Mouse (Mus musculus): Measurements from ENCODE around the gene Hist4h4. TPM values are rescaled to one million over a fixed set of nuclear protein-coding genes. Genes with fewer than 3 reads are reported as not detected.

The Hist4h4 gene
- total RNA-seq (2015; ENCODE audit: low replicate concordance) (82.5 and 87.6 TPM in 2 replicates), total RNA-seq (2017; ENCODE audit: low replicate concordance) (74.3 and 120 TPM in 2 replicates)

DNA sequence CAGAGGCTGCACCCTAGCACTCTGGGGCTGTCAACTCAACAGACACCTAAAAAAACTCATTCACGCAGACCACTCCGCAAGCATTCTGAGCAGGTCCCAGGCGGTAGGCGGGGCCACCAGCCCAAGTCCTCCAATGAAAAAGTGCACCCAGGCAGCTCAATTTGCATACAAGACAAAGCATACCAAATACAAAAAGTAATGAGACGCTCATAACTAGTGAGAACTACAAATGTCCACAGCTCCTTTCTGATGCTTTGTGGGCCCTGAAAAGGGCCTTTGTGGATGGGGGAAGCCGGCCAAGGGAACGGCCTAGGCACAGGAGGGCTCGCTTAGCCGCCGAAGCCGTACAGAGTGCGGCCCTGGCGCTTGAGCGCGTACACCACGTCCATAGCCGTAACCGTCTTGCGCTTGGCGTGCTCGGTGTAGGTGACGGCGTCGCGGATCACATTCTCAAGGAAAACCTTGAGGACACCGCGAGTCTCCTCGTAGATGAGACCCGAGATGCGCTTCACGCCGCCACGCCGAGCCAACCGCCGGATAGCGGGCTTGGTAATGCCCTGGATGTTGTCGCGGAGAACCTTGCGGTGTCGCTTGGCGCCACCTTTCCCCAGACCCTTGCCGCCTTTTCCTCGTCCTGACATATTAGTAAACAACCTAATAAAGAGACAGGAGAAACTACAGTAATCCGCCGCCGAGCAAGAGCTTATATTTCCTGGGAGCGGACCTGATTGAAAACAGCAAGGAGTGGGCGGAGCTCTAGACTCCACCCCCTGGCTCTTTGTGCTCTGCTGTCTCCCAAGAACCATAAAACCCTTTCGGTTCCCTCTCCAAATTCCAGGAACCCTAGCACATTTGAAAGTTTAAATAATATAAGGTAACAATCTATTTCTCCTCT is at the start of gene Hist4h4:
Gene Hist4h4, minus strand, starts transcription at position 677 of the 895 bp plus-strand sequence.
- ATAC-seq (replicated peaks; ENCODE audit: low FRiP score, poor library complexity, severe bottlenecking) = peak; percentile 62

GRCm38 (mm10) chr6:136852762-136853161 is 48.5 kb upstream of the Hist4h4 start:
- ATAC-seq (replicated peaks; ENCODE audit: low FRiP score, poor library complexity, severe bottlenecking) = no peak

GRCm38 (mm10) chr6:136852348-136852747 is 48.1 kb upstream of the Hist4h4 start:
- ATAC-seq (replicated peaks; ENCODE audit: low FRiP score, poor library complexity, severe bottlenecking) = no peak

- no peak for ATAC-seq (replicated peaks; ENCODE audit: low FRiP score, poor library complexity, severe bottlenecking)
These were observed 46.1 kb upstream of the Hist4h4 start for GRCm38 (mm10) chr6:136850267-136850666.

GRCm38 (mm10) chr6:136848971-136849370 is 44.8 kb upstream of the Hist4h4 start:
- no peak for ATAC-seq (replicated peaks; ENCODE audit: low FRiP score, poor library complexity, severe bottlenecking)

- ATAC-seq (replicated peaks; ENCODE audit: low FRiP score, poor library complexity, severe bottlenecking) = peak; percentile 78
These were observed 44.2 kb upstream of the Hist4h4 start for GRCm38 (mm10) chr6:136848399-136848798.

- ATAC-seq (replicated peaks; ENCODE audit: low FRiP score, poor library complexity, severe bottlenecking) = peak; percentile 80
These were observed 43.6 kb upstream of the Hist4h4 start for GRCm38 (mm10) chr6:136847790-136848189.

DNA sequence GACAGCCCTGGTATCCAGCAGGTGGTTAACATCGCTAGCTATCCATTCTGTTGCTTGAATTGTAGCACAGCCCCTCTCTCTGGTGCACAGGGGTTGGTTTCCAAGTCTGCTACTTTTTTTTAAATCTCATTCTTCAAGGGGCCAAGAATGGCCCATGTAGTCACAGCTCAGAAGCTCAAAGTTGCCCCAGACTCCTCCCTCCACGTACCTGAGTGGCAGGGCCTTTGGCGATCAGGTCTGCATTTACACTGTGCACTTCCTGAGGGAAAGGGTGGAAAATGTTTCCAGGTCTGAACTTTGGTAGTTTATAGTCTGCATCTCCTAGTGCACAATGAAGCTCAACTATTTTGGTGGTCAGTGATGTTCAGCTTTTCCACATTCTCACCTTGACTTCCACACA is 43.1 kb upstream of the Hist4h4 start:
- no peak for ATAC-seq (replicated peaks; ENCODE audit: low FRiP score, poor library complexity, severe bottlenecking)

DNA sequence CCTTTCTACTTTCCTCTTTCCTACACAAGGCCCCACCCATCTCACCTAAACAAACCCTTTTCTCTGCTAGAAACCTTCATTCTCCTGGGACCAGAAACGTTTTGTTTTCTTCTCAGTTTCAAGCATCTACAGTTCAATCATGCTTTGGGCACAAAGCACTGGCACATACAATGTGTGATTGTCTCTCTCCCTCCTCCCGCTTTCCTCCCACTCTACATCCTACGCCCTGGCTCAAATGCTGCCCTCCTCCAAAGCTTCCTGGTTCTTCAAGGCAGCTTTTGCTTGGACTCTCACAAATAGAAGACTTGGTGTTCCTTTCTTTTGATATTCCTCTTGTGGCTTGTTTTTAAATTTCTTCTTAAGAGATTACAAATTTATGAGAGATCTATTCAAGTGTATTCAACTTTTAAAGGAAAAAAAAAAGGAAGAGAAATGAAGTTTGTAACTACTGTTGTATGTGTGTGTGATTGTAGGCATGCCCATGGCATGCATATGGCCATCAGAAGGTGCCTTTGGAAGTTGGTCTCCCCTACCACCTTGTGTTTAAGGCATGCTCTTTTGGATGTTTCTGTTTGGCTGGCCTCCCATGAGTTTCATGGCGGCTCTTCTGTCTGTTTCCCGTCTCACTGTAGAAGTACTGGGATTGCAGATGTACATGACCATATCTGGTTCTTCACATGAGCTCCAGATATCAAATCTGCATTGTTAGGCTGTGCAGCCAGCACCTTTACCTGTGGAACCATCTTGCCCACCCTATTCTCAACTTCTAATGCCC is 41.7 kb upstream of the Hist4h4 start:
- ATAC-seq (replicated peaks; ENCODE audit: low FRiP score, poor library complexity, severe bottlenecking) = no peak

GRCm38 (mm10) chr6:136844903-136845302 is 40.7 kb upstream of the Hist4h4 start:
- no peak for ATAC-seq (replicated peaks; ENCODE audit: low FRiP score, poor library complexity, severe bottlenecking)

DNA sequence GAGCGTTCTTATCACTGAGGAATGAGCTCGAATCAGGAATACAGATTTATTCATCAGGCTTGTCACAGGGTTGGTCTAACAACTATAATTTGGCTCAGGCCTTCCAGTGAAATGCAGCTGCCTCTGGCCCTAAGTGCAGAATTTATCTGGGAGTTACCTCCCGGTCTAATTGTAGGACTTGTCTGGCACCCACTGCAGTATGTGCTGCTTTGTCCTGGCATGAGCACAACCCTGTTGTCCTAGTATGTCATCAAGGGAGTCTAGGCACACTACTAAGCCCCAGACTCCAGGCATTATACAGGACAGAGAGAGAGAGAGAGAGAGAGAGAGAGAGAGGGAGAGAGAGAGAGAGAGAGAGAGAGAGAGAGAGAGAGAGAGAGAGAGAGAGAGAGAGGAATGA is 33.1 kb upstream of the Hist4h4 start:
- no peak for ATAC-seq (replicated peaks; ENCODE audit: low FRiP score, poor library complexity, severe bottlenecking)

DNA sequence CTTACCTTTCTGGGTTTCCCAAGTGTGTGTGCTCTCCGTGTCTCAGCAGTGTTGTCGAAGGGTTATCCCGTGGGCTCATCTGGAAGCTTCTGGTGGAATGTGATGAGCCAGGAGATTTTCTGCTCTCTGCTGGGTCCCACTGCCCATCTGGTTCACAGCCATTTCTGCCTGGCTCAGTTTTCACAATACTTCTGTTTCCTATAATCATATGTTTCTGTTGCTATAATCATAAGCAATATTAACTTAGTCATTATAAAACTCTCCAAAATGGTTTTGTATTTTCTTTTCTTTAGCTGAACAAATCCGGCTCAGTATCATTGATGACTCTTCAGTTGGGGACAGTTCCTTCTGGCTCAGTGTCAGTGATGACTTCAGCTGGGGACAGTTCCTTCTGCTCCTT is 31.1 kb upstream of the Hist4h4 start, which contains the start of gene Smco3:
Gene Smco3, minus strand, starts transcription at position 101 of the 400 bp plus-strand sequence.
- no peak for ATAC-seq (replicated peaks; ENCODE audit: low FRiP score, poor library complexity, severe bottlenecking)

GRCm38 (mm10) chr6:136831712-136832111 is 27.5 kb upstream of the Hist4h4 start:
- ATAC-seq (replicated peaks; ENCODE audit: low FRiP score, poor library complexity, severe bottlenecking) = no peak

- ATAC-seq (replicated peaks; ENCODE audit: low FRiP score, poor library complexity, severe bottlenecking) = no peak
These were observed 24.5 kb upstream of the Hist4h4 start for GRCm38 (mm10) chr6:136828681-136829080.

DNA sequence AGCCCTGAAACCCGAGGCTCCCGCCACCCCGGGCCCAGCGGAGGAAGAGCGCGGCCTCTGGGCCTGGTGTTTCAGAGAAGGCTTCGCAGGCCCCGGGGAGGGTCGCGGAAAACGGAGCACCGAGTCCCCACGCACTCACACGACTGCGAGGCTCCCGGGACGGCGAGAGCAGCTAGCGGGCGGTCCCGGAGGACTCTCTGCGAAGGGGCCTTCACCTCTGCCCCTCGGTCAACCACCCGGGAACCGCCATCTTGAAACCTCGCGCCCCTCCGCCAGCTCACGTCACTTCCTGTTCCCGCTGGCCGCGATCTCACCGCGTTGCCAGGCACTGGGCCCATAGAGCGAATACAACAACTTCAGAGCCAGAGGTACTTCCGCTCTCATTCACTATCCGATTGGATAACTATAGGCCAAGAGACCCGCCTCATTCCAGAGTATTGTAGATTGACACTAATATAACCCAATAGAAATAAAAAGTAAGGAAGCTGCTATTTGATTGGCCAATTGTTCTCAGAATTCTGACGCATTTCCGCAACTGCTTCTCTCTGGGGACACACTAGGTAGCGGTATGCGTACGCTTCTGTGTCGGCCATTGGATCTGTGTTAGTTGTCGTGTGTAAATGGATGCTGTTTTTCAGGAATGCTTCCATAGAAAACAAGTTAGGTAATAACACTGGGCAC is 23.8 kb upstream of the Hist4h4 start, which contains the start of gene Wbp11:
Gene Wbp11, minus strand, starts transcription at position 353 of the 681 bp plus-strand sequence.
- ATAC-seq (replicated peaks; ENCODE audit: low FRiP score, poor library complexity, severe bottlenecking) = peak; percentile 99

DNA sequence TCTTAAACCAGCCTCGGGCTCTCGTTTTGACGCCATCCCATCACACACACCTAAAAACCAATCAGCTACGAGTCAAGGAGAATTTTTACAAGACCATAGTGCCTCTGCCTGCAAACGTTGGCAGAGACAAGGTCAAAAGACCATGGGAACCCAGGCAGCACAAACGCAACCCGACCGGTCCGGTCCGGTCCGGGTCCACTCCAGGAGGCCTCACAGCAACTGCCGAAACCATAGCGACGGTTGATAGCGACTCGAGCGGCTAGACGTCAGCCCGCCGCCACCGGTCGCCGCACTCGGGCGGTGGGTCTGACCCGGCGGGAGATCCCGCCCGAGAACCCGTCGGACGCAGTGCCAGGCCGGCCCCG is 23.3 kb upstream of the Hist4h4 start, which contains the start of gene BC049715:
Gene BC049715, plus strand, starts transcription at position 111 of the 365 bp plus-strand sequence.
- ATAC-seq (replicated peaks; ENCODE audit: low FRiP score, poor library complexity, severe bottlenecking) = peak; percentile 40

DNA sequence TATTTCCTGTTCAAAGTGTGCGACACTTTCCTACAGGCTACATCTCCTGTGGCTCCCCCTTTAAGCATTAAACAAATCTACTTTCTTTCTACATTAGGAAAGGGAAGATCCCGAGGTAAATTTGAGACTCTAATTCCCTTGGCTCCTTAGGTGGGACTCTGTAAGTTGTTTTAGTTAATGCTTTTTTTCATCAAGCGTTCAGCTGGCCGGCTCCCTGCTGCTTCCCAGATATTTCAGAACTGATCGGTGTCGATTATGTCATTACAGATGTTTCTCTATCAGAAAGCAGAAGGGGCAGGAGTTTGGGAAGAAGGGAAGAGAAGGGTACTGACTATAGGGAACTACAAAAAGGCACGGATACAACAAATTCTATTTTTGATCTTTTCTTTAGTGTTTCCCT is 22.9 kb upstream of the Hist4h4 start:
- ATAC-seq (replicated peaks; ENCODE audit: low FRiP score, poor library complexity, severe bottlenecking) = no peak

DNA sequence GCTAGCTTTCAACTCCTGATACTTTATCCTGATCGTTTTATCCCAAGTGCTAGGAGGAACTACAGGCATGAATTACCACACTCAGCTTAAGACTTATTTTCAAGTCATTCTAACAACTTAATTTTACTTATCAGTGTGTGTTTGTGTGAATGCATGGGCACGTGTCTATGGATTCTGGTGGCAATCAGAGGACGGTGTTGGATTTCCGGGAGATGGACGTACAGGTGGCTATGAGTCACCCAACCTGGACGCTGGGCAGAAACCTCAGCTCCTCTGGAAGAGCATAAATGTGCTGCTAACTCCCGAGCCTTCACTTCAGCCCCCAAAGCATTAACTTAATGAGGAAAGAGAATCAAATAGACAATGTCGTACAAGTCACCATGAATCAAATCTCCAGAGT is 20.8 kb upstream of the Hist4h4 start:
- no peak for ATAC-seq (replicated peaks; ENCODE audit: low FRiP score, poor library complexity, severe bottlenecking)

- no peak for ATAC-seq (replicated peaks; ENCODE audit: low FRiP score, poor library complexity, severe bottlenecking)
These were observed 16.9 kb upstream of the Hist4h4 start for GRCm38 (mm10) chr6:136821086-136821485.

GRCm38 (mm10) chr6:136820381-136820780 is 16.2 kb upstream of the Hist4h4 start:
- ATAC-seq (replicated peaks; ENCODE audit: low FRiP score, poor library complexity, severe bottlenecking) = no peak

All from erythroid progenitor cell, adult 5-6 weeks (primary cell).